ENCODE assay signal across 9 mouse cellular contexts in the genomic region with DNA sequence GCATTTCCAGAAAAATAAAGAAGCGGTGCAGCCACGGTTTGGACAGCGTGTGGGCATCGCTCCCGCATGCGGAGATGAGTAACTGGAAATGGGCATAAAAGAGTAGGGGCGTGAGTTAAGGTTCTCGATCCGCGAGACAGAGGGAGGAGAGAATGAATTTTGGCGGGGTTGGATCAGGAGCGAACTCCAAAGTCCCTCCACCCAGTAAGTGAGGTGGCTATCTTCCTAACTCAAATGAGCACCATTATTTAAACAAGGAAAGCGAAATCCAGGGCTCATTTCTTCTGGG. TPM values are rescaled to one million over a fixed set of nuclear protein-coding genes. Genes with fewer than 3 reads are reported as not detected.
DNase-seq lines count a peak whose midpoint lies in the region; ATAC-seq and TF ChIP-seq lines count a peak whose summit lies in the region.
"Had no signal": no experiment of that assay in that cellular context is flagged by ENCODE, and none has a peak within 500 bp of the region (broad histone marks: within the 10 kb centered on the region; RNA-seq: fewer than 3 reads in every experiment).

No protein-coding gene starts in this region.

- H3K4me2 ChIP-seq in neural tube, embryonic 11.5 days (ENCODE audit: low read depth): peak overlapping the region; percentile 65

- peak; percentile 35 for DNase-seq in adrenal gland, postnatal 10 days
- no peak for DNase-seq in adrenal gland, postnatal 14 days
- DNase-seq in neural tube, embryonic 11.5 days (ENCODE audit: low spot score): no peak
- no peak for DNase-seq in neural tube, embryonic 10.5 days (ENCODE audit: extremely low spot score, low spot score)
- DNase-seq in kidney, postnatal 14 days: peak; percentile 12
- no peak for DNase-seq in thymus, adult 18-20 months

- TF ChIP-seq CTCF in small intestine, adult 2 months (IDR thresholded peaks at IDR 0.05; ENCODE audit: extremely low read depth, insufficient read length, insufficient replicate concordance, low read depth, low read length): no peak

- TF ChIP-seq POLR2A in small intestine, adult 2 months (IDR thresholded peaks at IDR 0.05; ENCODE audit: low read depth, low read length): no peak

- H3K36me3 ChIP-seq in neural tube, embryonic 11.5 days (ENCODE audit: control insufficient read depth, insufficient read depth, low read length): no peaks in the 10 kb centered on the region
- H3K36me3 ChIP-seq in small intestine, adult 2 months (ENCODE audit: control insufficient read depth, insufficient read depth, low read length): no peaks in the 10 kb centered on the region

- H3K27me3 ChIP-seq in neural tube, embryonic 11.5 days (ENCODE audit: control insufficient read depth, insufficient read depth, low read length): no peaks in the 10 kb centered on the region
- peaks cover 25% of the 10 kb centered on the region for H3K27me3 ChIP-seq in small intestine, adult 2 months (ENCODE audit: control insufficient read depth, insufficient read depth, low read length)

- no peak for ATAC-seq in neural tube, embryonic 11.5 days (ENCODE audit: insufficient read depth, low FRiP score, low TSS enrichment)
- ATAC-seq in inflammation-experienced regulatory T-cells, adult 6 months: no peak

- H3K27ac ChIP-seq in neural tube, embryonic 11.5 days (ENCODE audit: low read depth, low read length): no peak overlapping the region
- no peak overlapping the region for H3K27ac ChIP-seq in small intestine, adult 2 months (ENCODE audit: insufficient read depth, low read depth, low read length)

- peak overlapping the region; percentile 95 for H3K9ac ChIP-seq in neural tube, embryonic 11.5 days (ENCODE audit: low read length)

- H3K4me1 ChIP-seq in neural tube, embryonic 11.5 days (ENCODE audit: control insufficient read depth, insufficient read depth, low read length): peaks cover 10% of the 10 kb centered on the region
- H3K4me1 ChIP-seq in small intestine, adult 2 months (ENCODE audit: control insufficient read depth, insufficient read depth, insufficient read length, low read length): no peaks in the 10 kb centered on the region

- no peaks in the 10 kb centered on the region for H3K9me3 ChIP-seq in neural tube, embryonic 11.5 days (ENCODE audit: control insufficient read depth, low read length)

- 2% methylated on average over 13 of the region's 13 CpGs for WGBS in neural tube, embryonic 11.5 days
- 8% methylated on average over 13 of the region's 13 CpGs for WGBS in small intestine, adult 2 months

- H3K4me3 ChIP-seq in neural tube, embryonic 11.5 days (ENCODE audit: low read depth, low read length): peak overlapping the region; percentile 73
- peak overlapping the region; percentile 49; the same call in 1 of the 2 replicates for H3K4me3 ChIP-seq in small intestine, adult 2 months (ENCODE audit: low read depth, low read length)

RNA-seq across cellular contexts. Expression of a gene that starts 2.6 kb away (rescaled TPM):
- total RNA-seq in adrenal gland, postnatal 10 days (2021): 10 to 100 TPM; 20.3 to 27.4 TPM
- total RNA-seq in adrenal gland, postnatal 14 days (2021): 28.2 and 35.6 TPM in 2 replicates
- polyA plus RNA-seq in neural tube, embryonic 11.5 days (2014; fragmentation: Nextera tagmentation; extraction: Ambion mirVana): 83.9 and 94.0 TPM in 2 replicates
- polyA plus RNA-seq in small intestine, adult 2 months (2012; rRNA removed): 0.34 and 0.39 TPM in 2 replicates
- under 1 TPM in 1 of 3 experiments, not detected in 2; 0.47 TPM for polyA plus RNA-seq in inflammation-experienced regulatory T-cells, adult 6 months (2017; shearing (Covaris generic))
- total RNA-seq: neutrophil, adult 5-6 weeks had no signal

Comparison
In these comparisons a context has a peak if more than half of its experiments do, and no peak if none do; other contexts are left out.
1. DNase-seq: peak in adrenal gland, postnatal 10 days (single experiment) and kidney, postnatal 14 days (single experiment); none in adrenal gland, postnatal 14 days (single experiment), neural tube, embryonic 11.5 days (single experiment), neural tube, embryonic 10.5 days (single experiment) and thymus, adult 18-20 months (0 of 2).
2. RNA of a gene that starts 2.6 kb away (polyA plus RNA-seq): 83.9 to 94.0 TPM in neural tube, embryonic 11.5 days; 0.34 to 0.39 TPM in small intestine, adult 2 months and 0.47 TPM in inflammation-experienced regulatory T-cells, adult 6 months; every median in the first group is over 10 times any median in the second.